Mouse (Mus musculus) midbrain, embryonic 15.5 days (tissue): ENCODE measurements around the gene Mrpl53. TPM values are rescaled to one million over a fixed set of nuclear protein-coding genes. Genes with fewer than 3 reads are reported as not detected.

ENCODE experiments used
- ATAC-seq: fragments of 200-750 bp; cut with Nextera tagmentation; replicated peaks from 2 replicates; pipeline ENCODE4 v1.8.0; 2017; ENCODE audit warnings: moderate TSS enrichment
- H3K27ac ChIP-seq: fragments of 300-500 bp; sonication (generic); 2 replicates; pipeline ENCODE4 v1.5.1; 2015; ENCODE audit warnings: mild to moderate bottlenecking, inconsistent platforms
- H3K27me3 ChIP-seq: fragments of 300-500 bp; sonication (generic); replicated peaks from 2 replicates; pipeline ENCODE4 v1.6.1; 2015; ENCODE audit warnings: inconsistent platforms
- H3K36me3 ChIP-seq: fragments of 300-500 bp; sonication (generic); replicated peaks from 2 replicates; pipeline ENCODE4 v1.6.1; 2015; ENCODE audit warnings: inconsistent platforms
- H3K4me1 ChIP-seq: fragments of 300-500 bp; sonication (generic); 2 replicates; pipeline ENCODE4 v1.6.1; 2015; ENCODE audit warnings: inconsistent platforms
- H3K4me2 ChIP-seq: fragments of 300-500 bp; sonication (generic); 2 replicates; pipeline ENCODE4 v1.6.1; 2015; ENCODE audit warnings: inconsistent platforms, mild to moderate bottlenecking, moderate library complexity
- H3K4me3 ChIP-seq: fragments of 300-500 bp; sonication (generic); 2 replicates; pipeline ENCODE4 v1.5.1; 2015; ENCODE audit warnings: mild to moderate bottlenecking, inconsistent platforms
- H3K9ac ChIP-seq: fragments of 300-500 bp; sonication (generic); 2 replicates; pipeline ENCODE4 v1.6.1; 2015; ENCODE audit warnings: mild to moderate bottlenecking, inconsistent platforms
- H3K9me3 ChIP-seq: fragments of 300-500 bp; sonication (generic); 2 replicates; pipeline ENCODE4 v1.6.1; 2016; ENCODE audit warnings: inconsistent platforms
- WGBS: fragments of 180-500 bp; shearing (Covaris S2); methylation state at CpG from one replicate; pipeline ENCODE4 v1.1.7; 2015; ENCODE audit warnings: mixed read lengths; 5-methylcytosine and 5-hydroxymethylcytosine counted together
- polyA plus RNA-seq: library from polyadenylated mRNA; unstranded; fragments of >200 nt; fragmentation: Nextera tagmentation; extraction: Ambion mirVana; gene quantifications from 2 replicates; pipeline ENCODE4 v1.2.1, GENCODE M21; 2015

Mrpl53 gene
- 102 and 105 TPM in 2 replicates for polyA plus RNA-seq

DNA sequence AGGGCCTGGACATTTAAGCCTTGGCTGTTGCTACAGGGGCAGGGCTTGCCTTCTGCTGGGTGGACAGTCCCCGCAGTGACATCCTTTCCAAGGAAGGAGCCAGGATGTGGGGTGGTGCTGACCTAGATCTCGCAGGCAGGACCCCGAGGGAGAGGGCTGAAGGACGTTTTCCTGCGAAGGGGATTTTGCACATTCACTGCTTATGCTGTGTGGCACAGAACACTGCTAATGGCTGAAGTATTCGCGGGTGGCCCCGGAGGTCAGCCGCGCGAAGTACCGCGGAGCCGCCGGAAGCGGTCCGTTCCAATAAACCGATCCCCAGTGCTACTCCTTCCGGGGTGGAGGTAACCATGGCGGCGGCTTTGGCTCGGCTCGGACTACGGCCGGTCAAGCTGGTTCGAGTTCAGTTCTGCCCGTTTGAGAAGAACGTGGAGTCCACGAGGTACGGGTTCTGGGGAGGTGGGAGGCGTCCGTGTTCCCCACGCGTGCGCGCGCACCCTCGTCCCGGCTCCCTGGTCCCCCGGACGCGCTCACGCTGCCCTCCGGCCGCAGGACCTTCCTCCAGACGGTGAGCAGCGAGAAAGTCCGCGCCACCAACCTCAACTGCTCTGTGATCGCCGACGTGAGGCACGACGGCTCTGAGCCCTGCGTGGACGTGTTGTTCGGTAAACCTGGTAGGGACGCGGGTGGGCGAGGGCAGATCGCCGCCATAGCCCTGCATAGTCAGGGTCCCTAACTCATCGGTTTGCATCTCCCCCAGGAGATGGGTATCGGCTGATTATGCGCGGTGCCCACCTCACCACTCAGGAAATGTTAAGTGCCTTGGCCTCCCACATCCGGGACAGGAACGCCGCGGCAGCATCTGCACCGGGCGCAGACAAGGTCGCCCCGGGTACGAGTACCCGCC, at the start of gene Mrpl53:
Gene Mrpl53, plus strand, starts transcription at position 279 of the 907 bp plus-strand sequence.
- no peaks in the 10 kb centered on the region for H3K27me3 ChIP-seq
- H3K27ac ChIP-seq: peak within 1 kb of the TSS; percentile 77
- H3K36me3 ChIP-seq: 0 out of 2 replicates have a peak, but pooled peaks cover 2% of the 10 kb centered on the region
- no peaks in the 10 kb centered on the region for H3K9me3 ChIP-seq
- H3K4me3 ChIP-seq: peak within 1 kb of the TSS; percentile 72
- WGBS: under 1% methylated on average over 76 of the region's 76 CpGs
- peak within 1 kb of the TSS; percentile 92 for H3K4me2 ChIP-seq
- ATAC-seq: peak; percentile 92
- H3K4me1 ChIP-seq: peaks cover 29% of the 10 kb centered on the region
- peak within 1 kb of the TSS; percentile 77 for H3K9ac ChIP-seq

DNA sequence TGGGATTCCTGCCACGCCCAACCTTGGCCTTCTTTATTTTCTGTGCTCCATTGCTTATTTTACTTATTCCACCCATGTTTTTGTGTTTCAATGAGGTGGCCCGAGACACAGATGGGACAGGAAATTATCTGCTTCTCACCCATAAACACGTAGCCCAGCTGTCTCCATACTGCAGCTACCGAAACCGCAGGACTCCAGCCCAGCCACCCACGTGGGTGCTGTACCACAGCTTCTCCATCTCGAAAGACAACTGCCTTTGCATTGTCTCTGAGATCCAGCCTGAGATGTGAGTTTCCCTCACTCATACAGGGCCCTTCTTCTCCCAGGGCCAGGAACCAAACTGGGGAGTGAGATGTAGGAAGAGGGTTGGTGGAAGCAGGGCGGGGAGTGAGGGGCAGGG, 42.8 kb upstream of the Mrpl53 start:
- Histone ChIP-seq H3K4me3 (no peak overlapping the region), H3K9me3 (no peaks in the 10 kb centered on the region), H3K4me2 (no peak overlapping the region), H3K4me1 (peaks cover 23% of the 10 kb centered on the region), H3K9ac (no peak overlapping the region), H3K36me3 (no peaks in the 10 kb centered on the region), H3K27ac (no peak overlapping the region), H3K27me3 (peaks cover 96% of the 10 kb centered on the region)
- WGBS: 36% methylated on average over 8 of the region's 8 CpGs
- ATAC-seq: no peak

GRCm38 (mm10) chr6:83066441-83066840, 42.4 kb upstream of the Mrpl53 start:
- no peaks in the 10 kb centered on the region for H3K9me3 ChIP-seq
- no peak overlapping the region for H3K27ac ChIP-seq
- H3K9ac ChIP-seq: no peak overlapping the region
- H3K4me2 ChIP-seq: no peak overlapping the region
- no peak for ATAC-seq
- peaks cover 98% of the 10 kb centered on the region for H3K27me3 ChIP-seq
- H3K4me3 ChIP-seq: no peak overlapping the region
- WGBS: 17% methylated on average over 6 of the region's 6 CpGs
- no peaks in the 10 kb centered on the region for H3K36me3 ChIP-seq
- peaks cover 27% of the 10 kb centered on the region for H3K4me1 ChIP-seq

GRCm38 (mm10) chr6:83068221-83068620, 40.6 kb upstream of the Mrpl53 start:
- Histone ChIP-seq H3K27me3 (peaks cover 95% of the 10 kb centered on the region), H3K9ac (no peak overlapping the region), H3K36me3 (no peaks in the 10 kb centered on the region), H3K9me3 (no peaks in the 10 kb centered on the region), H3K4me1 (peaks cover 27% of the 10 kb centered on the region), H3K27ac (no peak overlapping the region), H3K4me2 (no peak overlapping the region), H3K4me3 (no peak overlapping the region)
- no peak for ATAC-seq
- 1% methylated on average over 8 of the region's 8 CpGs for WGBS

GRCm38 (mm10) chr6:83068706-83069487, 39.9 kb upstream of the Mrpl53 start:
- peak overlapping the region; percentile 38 for H3K4me2 ChIP-seq
- no peaks in the 10 kb centered on the region for H3K36me3 ChIP-seq
- no peak overlapping the region for H3K9ac ChIP-seq
- H3K27ac ChIP-seq: no peak overlapping the region
- ATAC-seq: no peak
- peaks cover 27% of the 10 kb centered on the region for H3K4me1 ChIP-seq
- WGBS: under 1% methylated on average over 81 of the region's 81 CpGs
- H3K27me3 ChIP-seq: peaks cover 94% of the 10 kb centered on the region
- no peaks in the 10 kb centered on the region for H3K9me3 ChIP-seq
- H3K4me3 ChIP-seq: peak overlapping the region; percentile 25

DNA sequence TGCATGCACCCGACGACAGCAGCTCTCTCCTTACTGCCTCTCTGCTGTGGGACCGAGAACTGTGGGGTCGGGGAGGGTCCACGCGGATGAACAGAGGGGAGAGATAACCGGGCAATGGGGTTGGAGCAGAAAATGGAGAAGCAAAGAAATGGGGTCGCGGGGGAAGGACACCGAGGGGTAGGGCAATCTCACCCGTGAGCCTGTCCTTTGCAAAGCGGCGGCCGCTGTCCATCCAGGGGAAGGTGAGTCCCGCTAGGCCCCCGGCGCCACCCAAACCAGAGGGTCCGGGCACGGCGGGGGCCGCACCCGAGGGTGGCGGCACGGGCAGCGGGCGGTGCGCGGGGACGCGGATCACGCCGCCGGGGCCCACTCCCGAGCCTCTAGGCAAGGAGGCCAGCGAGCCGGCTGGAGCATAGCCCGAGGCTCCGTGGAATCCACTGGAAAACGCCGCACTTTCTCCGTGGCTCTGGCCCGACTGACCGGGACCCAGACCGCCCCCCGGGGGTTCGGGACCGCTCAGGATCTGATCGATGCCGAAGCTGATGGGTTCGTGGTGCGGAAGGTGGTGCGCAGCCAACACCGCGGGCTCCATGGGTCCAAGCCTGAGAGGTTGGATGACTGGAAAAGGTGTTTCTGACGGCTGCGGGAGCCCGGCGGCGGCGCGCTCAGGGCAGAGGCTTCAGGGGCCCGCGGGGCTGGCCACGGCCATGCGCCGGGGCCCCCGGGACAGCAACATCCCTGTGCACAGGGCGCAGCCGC, 39.2 kb upstream of the Mrpl53 start:
- ATAC-seq: peak; percentile 51

GRCm38 (mm10) chr6:83070247-83070310, 38.8 kb upstream of the Mrpl53 start, which contains the start of gene Tlx2:
TSS of gene Tlx2 (minus strand) at chr6:83070293.
- Histone ChIP-seq H3K27me3 (peaks cover 94% of the 10 kb centered on the region), H3K4me1 (peaks cover 27% of the 10 kb centered on the region), H3K9me3 (no peaks in the 10 kb centered on the region), H3K4me3 (peak within 1 kb of the TSS; percentile 25), H3K4me2 (no peak within 1 kb of the TSS), H3K36me3 (no peaks in the 10 kb centered on the region), H3K9ac (no peak within 1 kb of the TSS), H3K27ac (no peak within 1 kb of the TSS)
- 0% methylated on average over 9 of the region's 10 CpGs for WGBS
- ATAC-seq: no peak

More for the DNA sequence above, 39.2 kb upstream of the Mrpl53 start:
- Histone ChIP-seq H3K4me1 (peaks cover 27% of the 10 kb centered on the region), H3K27ac (no peak overlapping the region), H3K9ac (no peak overlapping the region), H3K9me3 (no peaks in the 10 kb centered on the region), H3K4me3 (0 out of 2 replicates have a peak overlapping the region, but pooled peaks have one; percentile 2), H3K4me2 (no peak overlapping the region), H3K36me3 (no peaks in the 10 kb centered on the region), H3K27me3 (peaks cover 94% of the 10 kb centered on the region)
- WGBS: 1% methylated on average over 69 of the region's 69 CpGs

GRCm38 (mm10) chr6:83070311-83071219, 38.3 kb upstream of the Mrpl53 start:
- ATAC-seq: no peak
- H3K4me2 ChIP-seq: no peak overlapping the region
- 1% methylated on average over 56 of the region's 58 CpGs for WGBS

DNA sequence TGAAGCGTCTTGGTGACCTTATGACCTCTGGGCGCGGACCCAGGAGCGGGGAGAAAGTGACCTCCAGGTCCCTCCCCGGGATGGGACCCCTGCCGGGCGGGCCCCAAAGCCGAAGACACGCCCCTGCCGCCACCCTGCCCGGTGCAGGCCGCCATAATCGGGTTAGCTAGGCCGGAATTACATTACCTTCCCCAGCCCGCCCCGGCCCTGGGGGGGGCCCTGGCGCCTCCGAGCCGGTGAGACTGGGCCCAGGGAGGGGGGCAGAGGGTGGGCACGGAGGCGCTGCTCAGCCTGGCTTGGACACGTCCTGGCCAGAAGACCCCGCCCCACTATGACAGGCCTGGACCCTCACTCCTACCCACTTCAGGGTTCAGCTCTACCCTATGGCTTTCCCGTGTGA, 37.6 kb upstream of the Mrpl53 start:
- 0 out of 2 replicates have a peak, but pooled peaks have one; percentile 13 for ATAC-seq
- Histone ChIP-seq H3K4me3 (no peak overlapping the region), H3K27me3 (peaks cover 94% of the 10 kb centered on the region), H3K9me3 (no peaks in the 10 kb centered on the region), H3K4me2 (no peak overlapping the region), H3K27ac (no peak overlapping the region), H3K4me1 (peaks cover 27% of the 10 kb centered on the region), H3K36me3 (no peaks in the 10 kb centered on the region), H3K9ac (no peak overlapping the region)
- 1% methylated on average over 23 of the region's 24 CpGs for WGBS

More at GRCm38 (mm10) chr6:83070311-83071219, 38.3 kb upstream of the Mrpl53 start:
- no peaks in the 10 kb centered on the region for H3K36me3 ChIP-seq
- no peaks in the 10 kb centered on the region for H3K9me3 ChIP-seq
- H3K9ac ChIP-seq: no peak overlapping the region
- H3K27ac ChIP-seq: no peak overlapping the region
- peaks cover 94% of the 10 kb centered on the region for H3K27me3 ChIP-seq
- peaks cover 27% of the 10 kb centered on the region for H3K4me1 ChIP-seq
- 0 out of 2 replicates have a peak overlapping the region, but pooled peaks have one; percentile 2 for H3K4me3 ChIP-seq

- Histone ChIP-seq H3K36me3 (no peaks in the 10 kb centered on the region), H3K4me1 (peaks cover 31% of the 10 kb centered on the region), H3K9ac (no peak overlapping the region), H3K27ac (no peak overlapping the region), H3K4me2 (no peak overlapping the region), H3K27me3 (peaks cover 60% of the 10 kb centered on the region), H3K9me3 (no peaks in the 10 kb centered on the region), H3K4me3 (no peak overlapping the region)
- ATAC-seq: no peak
- 12% methylated on average over 2 of the region's 2 CpGs for WGBS
Measured at GRCm38 (mm10) chr6:83074979-83075378, 33.9 kb upstream of the Mrpl53 start.

GRCm38 (mm10) chr6:83077630-83078323, 31.1 kb upstream of the Mrpl53 start, which contains the start of gene Pcgf1:
TSS of gene Pcgf1 (plus strand) at chr6:83077869.
- Histone ChIP-seq H3K27ac (peak within 1 kb of the TSS; percentile 95), H3K27me3 (peaks cover 43% of the 10 kb centered on the region), H3K4me3 (peak within 1 kb of the TSS; percentile 92), H3K4me1 (peaks cover 25% of the 10 kb centered on the region), H3K36me3 (0 out of 2 replicates have a peak, but pooled peaks cover 9% of the 10 kb centered on the region), H3K9me3 (no peaks in the 10 kb centered on the region), H3K4me2 (peak within 1 kb of the TSS; percentile 95), H3K9ac (peak within 1 kb of the TSS; percentile 88)
- peak; percentile 95 for ATAC-seq
- WGBS: under 1% methylated on average over 54 of the region's 54 CpGs
